Mouse (Mus musculus): Measurements from ENCODE around the gene H2-Q6. TPM values are rescaled to one million over a fixed set of nuclear protein-coding genes. Genes with fewer than 3 reads are reported as not detected.

The H2-Q6 gene
- polyA plus RNA-seq, 1 experiment from 2014 or later = 0.43 TPM

- no peak for ATAC-seq (replicated peaks; ENCODE audit: insufficient number of reproducible peaks, insufficient read depth, low FRiP score, low read depth)
- Histone ChIP-seq H3K9ac (0 out of 2 replicates have a peak within 1 kb of the TSS, but pooled peaks have one; percentile 40), H3K27me3 (peaks cover 45% of the 10 kb centered on the region)
Observed at GRCm38 (mm10) chr17:35469842-35470751, 45.4 kb downstream of the H2-Q6 start, which contains the start of gene H2-Q10. Gene H2-Q10 (plus strand): TSS chr17:35470089.

More at GRCm38 (mm10) chr17:35469842-35470751, 45.4 kb downstream of the H2-Q6 start, which contains the start of gene H2-Q10:
- Histone ChIP-seq H3K36me3 (no peaks in the 10 kb centered on the region), H3K4me2 (peak within 1 kb of the TSS; percentile 94), H3K4me1 (replicated peaks) (peaks cover 18% of the 10 kb centered on the region), H3K4me3 (peak within 1 kb of the TSS; percentile 54), H3K9me3 (replicated peaks) (no peaks in the 10 kb centered on the region), H3K27ac (no peak within 1 kb of the TSS)
- 2% methylated on average over 80 of the region's 80 CpGs for WGBS

Other genes starting within 250 kb of the H2-Q6 start
- gene Aif1, start 248.8 kb upstream of the H2-Q6 start, polyA plus RNA-seq (2015; fragmentation: Nextera tagmentation; extraction: Ambion mirVana) = 7.5 and 9.6 TPM in 2 replicates
- 8.1 and 12.2 TPM in 2 replicates for gene Lst1, start 236.4 kb upstream of the H2-Q6 start, polyA plus RNA-seq (2015; fragmentation: Nextera tagmentation; extraction: Ambion mirVana)
- 1.5 and 4.8 TPM in 2 replicates for gene Ltb, start 230.4 kb upstream of the H2-Q6 start, polyA plus RNA-seq (2015; fragmentation: Nextera tagmentation; extraction: Ambion mirVana)
- gene Tnf, start 222.8 kb upstream of the H2-Q6 start, polyA plus RNA-seq (2015; fragmentation: Nextera tagmentation; extraction: Ambion mirVana) = 0.43 TPM in 1 of 2 replicates, not detected in the other
- gene Lta, start 219.5 kb upstream of the H2-Q6 start, polyA plus RNA-seq (2015; fragmentation: Nextera tagmentation; extraction: Ambion mirVana) = 0.09 and 0.62 TPM in 2 replicates
- gene Gm16181, start 204.0 kb upstream of the H2-Q6 start, polyA plus RNA-seq (2015; fragmentation: Nextera tagmentation; extraction: Ambion mirVana) = 0.35 and 0.48 TPM in 2 replicates
- 8.9 and 9.4 TPM in 2 replicates for gene Atp6v1g2, start 191.2 kb upstream of the H2-Q6 start, polyA plus RNA-seq (2015; fragmentation: Nextera tagmentation; extraction: Ambion mirVana)
- gene Nfkbil1, start 189.1 kb upstream of the H2-Q6 start, polyA plus RNA-seq (2015; fragmentation: Nextera tagmentation; extraction: Ambion mirVana) = 7.8 and 9.1 TPM in 2 replicates
- 213 and 268 TPM in 2 replicates for gene Ddx39b, start 183.1 kb upstream of the H2-Q6 start, polyA plus RNA-seq (2015; fragmentation: Nextera tagmentation; extraction: Ambion mirVana)
- gene H2-D1, start 162.1 kb upstream of the H2-Q6 start, polyA plus RNA-seq (2015; fragmentation: Nextera tagmentation; extraction: Ambion mirVana) = 56.6 and 101 TPM in 2 replicates
- gene H2-Q1, start 104.4 kb upstream of the H2-Q6 start, polyA plus RNA-seq (2015; fragmentation: Nextera tagmentation; extraction: Ambion mirVana) = 0.06 and 0.09 TPM in 2 replicates
- gene H2-Q2, start 82.6 kb upstream of the H2-Q6 start, polyA plus RNA-seq (2015; fragmentation: Nextera tagmentation; extraction: Ambion mirVana) = 1.3 and 1.6 TPM in 2 replicates
- 2.1 and 5.5 TPM in 2 replicates for gene H2-Q4, start 45.2 kb upstream of the H2-Q6 start, polyA plus RNA-seq (2015; fragmentation: Nextera tagmentation; extraction: Ambion mirVana)
- gene H2-Q7, start 14.3 kb downstream of the H2-Q6 start, polyA plus RNA-seq (2015; fragmentation: Nextera tagmentation; extraction: Ambion mirVana) = 0.98 and 4.0 TPM in 2 replicates
- gene H2-Q10, start 45.2 kb downstream of the H2-Q6 start, polyA plus RNA-seq (2015; fragmentation: Nextera tagmentation; extraction: Ambion mirVana) = 0.58 and 2.5 TPM in 2 replicates
- not detected in 2 replicates for gene Pou5f1, start 81.2 kb downstream of the H2-Q6 start, polyA plus RNA-seq (2015; fragmentation: Nextera tagmentation; extraction: Ambion mirVana)
- gene Tcf19, start 92.0 kb downstream of the H2-Q6 start, polyA plus RNA-seq (2015; fragmentation: Nextera tagmentation; extraction: Ambion mirVana) = 51.8 and 63.3 TPM in 2 replicates
- gene Cchcr1, start 92.2 kb downstream of the H2-Q6 start, polyA plus RNA-seq (2015; fragmentation: Nextera tagmentation; extraction: Ambion mirVana) = 12.8 and 15.4 TPM in 2 replicates
- 1.8 and 2.3 TPM in 2 replicates for gene Psors1c2, start 108.4 kb downstream of the H2-Q6 start, polyA plus RNA-seq (2015; fragmentation: Nextera tagmentation; extraction: Ambion mirVana)
- gene Cdsn, start 127.3 kb downstream of the H2-Q6 start, polyA plus RNA-seq (2015; fragmentation: Nextera tagmentation; extraction: Ambion mirVana) = 0.47 and 0.59 TPM in 2 replicates
- not detected in 2 replicates for gene 2300002M23Rik, start 142.6 kb downstream of the H2-Q6 start, polyA plus RNA-seq (2015; fragmentation: Nextera tagmentation; extraction: Ambion mirVana)
- 2.7 and 5.6 TPM in 2 replicates for gene Sfta2, start 176.7 kb downstream of the H2-Q6 start, polyA plus RNA-seq (2015; fragmentation: Nextera tagmentation; extraction: Ambion mirVana)
- gene Gm9573, start 201.8 kb downstream of the H2-Q6 start, polyA plus RNA-seq (2015; fragmentation: Nextera tagmentation; extraction: Ambion mirVana) = not detected in 2 replicates
- 0.22 and 0.23 TPM in 2 replicates for gene Mucl3, start 218.8 kb downstream of the H2-Q6 start, polyA plus RNA-seq (2015; fragmentation: Nextera tagmentation; extraction: Ambion mirVana)
- 11.1 and 16.2 TPM in 2 replicates for gene Vars2, start 242.7 kb downstream of the H2-Q6 start, polyA plus RNA-seq (2015; fragmentation: Nextera tagmentation; extraction: Ambion mirVana)
- 21.3 and 28.7 TPM in 2 replicates for gene Gtf2h4, start 248.9 kb downstream of the H2-Q6 start, polyA plus RNA-seq (2015; fragmentation: Nextera tagmentation; extraction: Ambion mirVana)

Data from heart, embryonic 15.5 days (tissue).